Mouse (Mus musculus): Measurements from ENCODE around the gene Trnp1. TPM values are rescaled to one million over a fixed set of nuclear protein-coding genes. Genes with fewer than 3 reads are reported as not detected.

Gene Trnp1
- polyA plus RNA-seq, 1 experiment: 0.37 TPM

DNA sequence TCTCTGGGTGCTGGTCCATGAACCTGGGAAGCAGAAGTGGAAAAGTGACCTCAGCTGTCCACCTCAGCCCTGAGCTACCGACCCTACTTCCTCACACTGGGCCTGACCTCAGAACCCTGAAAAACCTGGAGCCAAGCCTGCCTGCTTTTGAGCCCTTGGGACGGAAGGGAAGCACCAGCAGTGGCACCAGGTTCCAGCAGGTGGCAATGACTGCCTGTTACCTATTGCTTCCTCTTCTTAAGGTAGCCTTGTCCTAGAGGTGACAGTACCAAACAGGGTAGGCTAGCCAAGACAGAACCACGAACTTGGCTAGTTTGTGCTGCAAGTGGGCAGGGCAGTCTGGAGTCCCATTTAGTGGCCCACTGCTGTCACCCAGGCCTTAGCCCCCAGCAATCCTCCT is 34.4 kb upstream of the Trnp1 start:
- H3K27me3 ChIP-seq (ENCODE audit: control insufficient read depth, insufficient read depth, insufficient read length): no peaks in the 10 kb centered on the region
- no peaks in the 10 kb centered on the region for H3K36me3 ChIP-seq (ENCODE audit: control insufficient read depth, insufficient read depth)
- H3K79me2 ChIP-seq (ENCODE audit: control insufficient read depth, insufficient read depth): no peaks in the 10 kb centered on the region
- no peak overlapping the region for H3ac ChIP-seq (ENCODE audit: control insufficient read depth, insufficient read length)
- TF ChIP-seq TCF12 (IDR thresholded peaks at IDR 0.05; ENCODE audit: insufficient read depth, poor library complexity, severe bottlenecking): no peak
- TF ChIP-seq POLR2A (IDR thresholded peaks at IDR 0.05; ENCODE audit: insufficient read length, low read depth): no peak
- TF ChIP-seq CEBPB (IDR thresholded peaks at IDR 0.05; ENCODE audit: insufficient read depth, poor library complexity, severe bottlenecking): no peak
- no peak for TF ChIP-seq TCF3 (IDR thresholded peaks at IDR 0.05; ENCODE audit: insufficient read length, low read depth)
- TF ChIP-seq POLR2AphosphoS2 (IDR thresholded peaks at IDR 0.05; ENCODE audit: insufficient read length, low read depth): no peak
- no peak for TF ChIP-seq USF1 (IDR thresholded peaks at IDR 0.05; ENCODE audit: low read depth)
- no peak for TF ChIP-seq MYOG (IDR thresholded peaks at IDR 0.05; ENCODE audit: control insufficient read depth in 1 of 3, insufficient read depth in 1 of 3, insufficient read length in 2 of 3, low read depth in 2 of 3)
- no peak for TF ChIP-seq MYOD1 (IDR thresholded peaks at IDR 0.05; ENCODE audit: control insufficient read depth in 1 of 3, insufficient read length in 2 of 3, low read depth in 2 of 3)
- no peak for TF ChIP-seq MAX (IDR thresholded peaks at IDR 0.05; ENCODE audit: low read depth)
- no peak for TF ChIP-seq REST (IDR thresholded peaks at IDR 0.05; ENCODE audit: insufficient read depth, insufficient read length)
- no peak overlapping the region for H3K4me2 ChIP-seq (ENCODE audit: low read depth)
- no peak overlapping the region for H3K4me3 ChIP-seq

DNA sequence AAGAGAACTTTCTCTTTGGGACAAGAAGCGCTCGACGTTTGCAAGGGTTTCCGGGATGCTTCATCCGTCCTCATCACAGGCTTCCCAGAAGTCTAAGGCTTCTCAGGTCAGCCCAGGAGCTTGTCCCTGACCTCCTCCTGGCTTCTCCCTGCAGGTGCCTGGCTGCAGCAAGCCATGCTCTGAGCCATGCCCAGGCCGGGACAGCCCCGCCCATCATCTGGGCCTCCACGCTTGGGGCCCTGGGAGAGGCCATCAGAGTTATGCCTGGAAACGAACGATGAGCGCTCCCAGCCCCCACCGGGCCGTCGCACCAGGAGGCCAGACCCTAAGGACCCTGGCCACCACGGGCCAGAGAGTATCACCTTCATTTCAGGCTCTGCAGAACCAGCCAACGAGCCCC is 29.4 kb upstream of the Trnp1 start:
- Histone ChIP-seq H3K4me2 (ENCODE audit: low read depth) (no peak overlapping the region), H3K4me3 (no peak overlapping the region), H3ac (ENCODE audit: control insufficient read depth, insufficient read length) (no peak overlapping the region), H3K36me3 (ENCODE audit: control insufficient read depth, insufficient read depth) (no peaks in the 10 kb centered on the region), H3K27me3 (ENCODE audit: control insufficient read depth, insufficient read depth, insufficient read length) (peaks cover 6% of the 10 kb centered on the region), H3K79me2 (ENCODE audit: control insufficient read depth, insufficient read depth) (no peaks in the 10 kb centered on the region)
- TF ChIP-seq CEBPB (IDR thresholded peaks at IDR 0.05; ENCODE audit: insufficient read depth, poor library complexity, severe bottlenecking): no peak
- no peak for TF ChIP-seq POLR2AphosphoS2 (IDR thresholded peaks at IDR 0.05; ENCODE audit: insufficient read length, low read depth)
- TF ChIP-seq TCF12 (IDR thresholded peaks at IDR 0.05; ENCODE audit: insufficient read depth, poor library complexity, severe bottlenecking): no peak
- TF ChIP-seq MYOG (IDR thresholded peaks at IDR 0.05; ENCODE audit: control insufficient read depth in 1 of 3, insufficient read depth in 1 of 3, insufficient read length in 2 of 3, low read depth in 2 of 3): no peak
- no peak for TF ChIP-seq POLR2A (IDR thresholded peaks at IDR 0.05; ENCODE audit: insufficient read length, low read depth)
- no peak for TF ChIP-seq SRF (IDR thresholded peaks at IDR 0.05; ENCODE audit: control insufficient read depth, insufficient read length, low read depth)
- no peak for TF ChIP-seq REST (IDR thresholded peaks at IDR 0.05; ENCODE audit: insufficient read depth, insufficient read length)
- TF ChIP-seq MYOD1 (IDR thresholded peaks at IDR 0.05; ENCODE audit: control insufficient read depth in 1 of 3, insufficient read length in 2 of 3, low read depth in 2 of 3): no peak
- no peak for TF ChIP-seq MAX (IDR thresholded peaks at IDR 0.05; ENCODE audit: low read depth)
- no peak for TF ChIP-seq USF1 (IDR thresholded peaks at IDR 0.05; ENCODE audit: low read depth)
- TF ChIP-seq TCF3 (IDR thresholded peaks at IDR 0.05; ENCODE audit: insufficient read length, low read depth): no peak
- TF ChIP-seq E2F4 (IDR thresholded peaks at IDR 0.05; ENCODE audit: insufficient read depth): no peak

DNA sequence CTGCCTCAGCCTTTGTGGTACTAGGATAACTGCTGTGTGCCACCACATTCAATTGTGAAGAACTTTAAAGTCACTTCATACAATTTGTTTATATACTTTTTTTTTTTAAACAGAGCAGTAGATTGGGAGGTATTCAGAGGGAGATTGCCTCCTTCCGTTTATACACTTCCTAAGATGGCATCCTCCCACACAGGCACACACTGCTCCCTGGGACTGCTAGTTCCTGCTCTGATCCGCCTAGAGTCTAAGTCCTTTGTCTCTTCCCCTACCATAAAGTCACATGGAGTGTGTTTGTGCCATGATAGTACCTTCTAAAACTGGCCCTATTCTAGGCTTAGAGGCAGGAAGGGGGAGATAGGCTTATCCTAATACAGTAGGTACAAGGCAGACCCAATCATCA is 23.2 kb upstream of the Trnp1 start:
- TF ChIP-seq MYOG (IDR thresholded peaks at IDR 0.05; ENCODE audit: control insufficient read depth in 1 of 3, insufficient read depth in 1 of 3, insufficient read length in 2 of 3, low read depth in 2 of 3): no peak
- no peak for TF ChIP-seq E2F4 (IDR thresholded peaks at IDR 0.05; ENCODE audit: insufficient read depth)
- no peak for TF ChIP-seq POLR2A (IDR thresholded peaks at IDR 0.05; ENCODE audit: insufficient read length, low read depth)
- TF ChIP-seq POLR2AphosphoS2 (IDR thresholded peaks at IDR 0.05; ENCODE audit: insufficient read length, low read depth): no peak
- TF ChIP-seq MYOD1 (IDR thresholded peaks at IDR 0.05; ENCODE audit: control insufficient read depth in 1 of 3, insufficient read length in 2 of 3, low read depth in 2 of 3): no peak
- TF ChIP-seq REST (IDR thresholded peaks at IDR 0.05; ENCODE audit: insufficient read depth, insufficient read length): no peak
- TF ChIP-seq USF1 (IDR thresholded peaks at IDR 0.05; ENCODE audit: low read depth): no peak
- no peak for TF ChIP-seq MAX (IDR thresholded peaks at IDR 0.05; ENCODE audit: low read depth)
- TF ChIP-seq TCF12 (IDR thresholded peaks at IDR 0.05; ENCODE audit: insufficient read depth, poor library complexity, severe bottlenecking): no peak
- TF ChIP-seq SRF (IDR thresholded peaks at IDR 0.05; ENCODE audit: control insufficient read depth, insufficient read length, low read depth): no peak
- no peak for TF ChIP-seq CEBPB (IDR thresholded peaks at IDR 0.05; ENCODE audit: insufficient read depth, poor library complexity, severe bottlenecking)
- no peak for TF ChIP-seq TCF3 (IDR thresholded peaks at IDR 0.05; ENCODE audit: insufficient read length, low read depth)
- H3K27me3 ChIP-seq (ENCODE audit: control insufficient read depth, insufficient read depth, insufficient read length): peaks cover 17% of the 10 kb centered on the region

DNA sequence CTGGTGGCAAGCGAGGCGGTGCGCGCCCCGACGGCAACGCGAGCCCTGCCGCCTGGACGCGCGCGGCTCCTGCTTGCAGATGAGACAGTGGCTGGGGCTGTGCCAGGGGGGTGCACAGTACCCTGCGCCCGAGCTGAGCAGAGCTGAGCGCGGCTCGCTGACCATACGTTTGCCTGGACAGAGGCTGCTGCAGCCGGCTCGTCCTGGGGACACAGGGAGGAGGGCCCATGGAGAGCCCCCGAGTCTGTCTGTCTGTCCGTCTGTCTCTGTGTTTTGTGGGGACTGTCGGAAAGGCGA is 21.0 kb upstream of the Trnp1 start:
- no peaks in the 10 kb centered on the region for H3K36me3 ChIP-seq (ENCODE audit: control insufficient read depth, insufficient read depth)

More for the DNA sequence above, 23.2 kb upstream of the Trnp1 start:
- Histone ChIP-seq H3ac (ENCODE audit: control insufficient read depth, insufficient read length) (no peak overlapping the region), H3K36me3 (ENCODE audit: control insufficient read depth, insufficient read depth) (no peaks in the 10 kb centered on the region), H3K4me3 (no peak overlapping the region), H3K4me2 (ENCODE audit: low read depth) (no peak overlapping the region), H3K79me2 (ENCODE audit: control insufficient read depth, insufficient read depth) (no peaks in the 10 kb centered on the region)

More for the DNA sequence above, 21.0 kb upstream of the Trnp1 start:
- H3ac ChIP-seq (ENCODE audit: control insufficient read depth, insufficient read length): no peak overlapping the region
- no peak for TF ChIP-seq POLR2AphosphoS2 (IDR thresholded peaks at IDR 0.05; ENCODE audit: insufficient read length, low read depth)
- no peak for TF ChIP-seq SRF (IDR thresholded peaks at IDR 0.05; ENCODE audit: control insufficient read depth, insufficient read length, low read depth)
- no peak for TF ChIP-seq MYOG (IDR thresholded peaks at IDR 0.05; ENCODE audit: control insufficient read depth in 1 of 3, insufficient read depth in 1 of 3, insufficient read length in 2 of 3, low read depth in 2 of 3)
- no peak for TF ChIP-seq TCF3 (IDR thresholded peaks at IDR 0.05; ENCODE audit: insufficient read length, low read depth)
- no peak for TF ChIP-seq CEBPB (IDR thresholded peaks at IDR 0.05; ENCODE audit: insufficient read depth, poor library complexity, severe bottlenecking)
- TF ChIP-seq USF1 (IDR thresholded peaks at IDR 0.05; ENCODE audit: low read depth): no peak
- TF ChIP-seq REST (IDR thresholded peaks at IDR 0.05; ENCODE audit: insufficient read depth, insufficient read length): no peak
- TF ChIP-seq TCF12 (IDR thresholded peaks at IDR 0.05; ENCODE audit: insufficient read depth, poor library complexity, severe bottlenecking): no peak
- TF ChIP-seq MYOD1 (IDR thresholded peaks at IDR 0.05; ENCODE audit: control insufficient read depth in 1 of 3, insufficient read length in 2 of 3, low read depth in 2 of 3): no peak
- TF ChIP-seq E2F4 (IDR thresholded peaks at IDR 0.05; ENCODE audit: insufficient read depth): no peak
- TF ChIP-seq MAX (IDR thresholded peaks at IDR 0.05; ENCODE audit: low read depth): no peak
- TF ChIP-seq POLR2A (IDR thresholded peaks at IDR 0.05; ENCODE audit: insufficient read length, low read depth): no peak
- no peak overlapping the region for H3K4me3 ChIP-seq
- peaks cover 17% of the 10 kb centered on the region for H3K27me3 ChIP-seq (ENCODE audit: control insufficient read depth, insufficient read depth, insufficient read length)
- H3K79me2 ChIP-seq (ENCODE audit: control insufficient read depth, insufficient read depth): no peaks in the 10 kb centered on the region
- H3K4me2 ChIP-seq (ENCODE audit: low read depth): no peak overlapping the region
